In genomic region chr2:9704266-9704665, GRCm38 (mm10) we compare ENCODE assay signal across 9 mouse cellular contexts.
DNase-seq lines count a peak whose midpoint lies in the region.
"Had no signal": no experiment of that assay in that cellular context is flagged by ENCODE, and none has a peak within 500 bp of the region (broad histone marks: within the 10 kb centered on the region; RNA-seq: fewer than 3 reads in every experiment).

No protein-coding gene starts in this region.

- DNase-seq in cerebellum, postnatal 14 days: peak; percentile 48 to 66
- no peak for DNase-seq in cerebellum, adult 9-11 months
- DNase-seq in kidney, postnatal 4 days: peak; percentile 3 to 7
- DNase-seq in kidney, adult 9 months: no peak
- peak; percentile 49 for DNase-seq in testis, postnatal 10 days (ENCODE audit: low spot score)
- DNase-seq in testis, postnatal 14 days (ENCODE audit: low spot score): no peak
- no peak for DNase-seq in adrenal gland, adult (ENCODE audit: inconsistent age in 2 of 2, low spot score in 1 of 2)
- DNase-seq: adrenal gland, postnatal 10 days; cerebellum, adult 8-10 months had no signal

Comparison
In these comparisons a context has a peak if more than half of its experiments do, and no peak if none do; other contexts are left out.
1. DNase-seq: peak in cerebellum, postnatal 14 days (2 of 2), kidney, postnatal 4 days (2 of 2) and testis, postnatal 10 days (single experiment); none in cerebellum, adult 9-11 months (single experiment), kidney, adult 9 months (single experiment), testis, postnatal 14 days (single experiment) and adrenal gland, adult (0 of 2).